Comparison of ENCODE assay signal across 9 mouse cellular contexts in the genomic region with DNA sequence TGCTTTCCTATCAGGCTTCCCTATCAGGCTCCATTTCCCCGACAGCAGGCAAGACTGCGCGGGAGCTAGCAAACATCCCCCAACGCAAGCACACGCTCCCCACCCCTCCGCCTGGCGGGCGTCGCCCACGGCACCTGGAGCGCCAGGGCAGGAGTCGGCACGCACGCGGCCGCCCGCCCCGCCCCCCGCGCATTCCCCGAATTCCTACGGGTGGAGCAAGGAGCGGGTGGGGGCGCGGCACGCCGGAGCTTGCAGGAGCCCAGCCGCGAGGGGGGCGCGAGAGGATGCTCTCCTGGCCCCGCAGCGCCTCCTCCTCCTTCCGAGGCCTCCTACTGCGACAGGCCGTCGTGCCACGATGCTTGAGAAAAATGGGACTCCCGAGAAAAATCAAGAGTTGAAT. TPM values are rescaled to one million over a fixed set of nuclear protein-coding genes. Genes with fewer than 3 reads are reported as not detected.
DNase-seq lines count a peak whose midpoint lies in the region; ATAC-seq lines count a peak whose summit lies in the region.
"Had no signal": no experiment of that assay in that cellular context is flagged by ENCODE, and none has a peak within 500 bp of the region (broad histone marks: within the 10 kb centered on the region; RNA-seq: fewer than 3 reads in every experiment).

No protein-coding gene starts in this region.

- peaks cover 23% of the 10 kb centered on the region for H3K4me1 ChIP-seq in embryonic facial prominence, embryonic 14.5 days (ENCODE audit: control insufficient read depth, insufficient read depth, low read length)
- peaks cover 41% of the 10 kb centered on the region for H3K4me1 ChIP-seq in limb, embryonic 13.5 days
- peaks cover 22% of the 10 kb centered on the region for H3K4me1 ChIP-seq in midbrain, embryonic 16.5 days (ENCODE audit: control insufficient read depth, insufficient read depth, low read length)

- H3K36me3 ChIP-seq in embryonic facial prominence, embryonic 14.5 days (ENCODE audit: control insufficient read depth, insufficient read depth, low read length): peaks cover 29% of the 10 kb centered on the region
- peaks cover 31% of the 10 kb centered on the region for H3K36me3 ChIP-seq in limb, embryonic 13.5 days
- no peaks in the 10 kb centered on the region for H3K36me3 ChIP-seq in midbrain, embryonic 16.5 days (ENCODE audit: control insufficient read depth, insufficient read depth, low read length)

- peak overlapping the region; percentile 95 for H3K27ac ChIP-seq in embryonic facial prominence, embryonic 14.5 days (replicated peaks; ENCODE audit: low read depth, low read length)
- H3K27ac ChIP-seq in limb, embryonic 13.5 days: peak overlapping the region; percentile 95; the same call in 1 of the 2 replicates
- no peak overlapping the region for H3K27ac ChIP-seq in midbrain, embryonic 16.5 days (ENCODE audit: low read length)

- peak overlapping the region; percentile 89 for H3K4me2 ChIP-seq in embryonic facial prominence, embryonic 14.5 days (ENCODE audit: low read depth, low read length)
- H3K4me2 ChIP-seq in limb, embryonic 13.5 days (replicated peaks): peak overlapping the region; percentile 91
- H3K4me2 ChIP-seq in midbrain, embryonic 16.5 days (ENCODE audit: low read length): peak overlapping the region; percentile 74

- 0% methylated on average over 27 of the region's 39 CpGs for WGBS in embryonic facial prominence, embryonic 14.5 days
- under 1% methylated on average over 39 of the region's 39 CpGs for whole genome bisulfite sequencing in limb, embryonic 13.5 days
- under 1% methylated on average over 35 of the region's 39 CpGs for WGBS in midbrain, embryonic 16.5 days

- peak overlapping the region; percentile 84 for H3K9ac ChIP-seq in embryonic facial prominence, embryonic 14.5 days (ENCODE audit: low read depth, low read length)
- H3K9ac ChIP-seq in limb, embryonic 13.5 days: peak overlapping the region; percentile 99
- peak overlapping the region; percentile 7; the same call in 1 of the 2 replicates for H3K9ac ChIP-seq in midbrain, embryonic 16.5 days (ENCODE audit: low read depth, low read length)

- DNase-seq in heart, adult 11 months: peak; percentile 96
- no peak for DNase-seq in heart, adult 8-10 months (ENCODE audit: low spot score)
- DNase-seq in embryonic facial prominence, embryonic 14.5 days (ENCODE audit: low spot score): peak; percentile 94
- DNase-seq in heart, postnatal 4 days: peak; percentile 87
- peak; percentile 65 for DNase-seq in urinary bladder, postnatal 10 days (ENCODE audit: low spot score)

- no peaks in the 10 kb centered on the region for H3K9me3 ChIP-seq in embryonic facial prominence, embryonic 14.5 days (ENCODE audit: control insufficient read depth, low read length)
- no peaks in the 10 kb centered on the region for H3K9me3 ChIP-seq in limb, embryonic 13.5 days
- no peaks in the 10 kb centered on the region for H3K9me3 ChIP-seq in midbrain, embryonic 16.5 days (replicated peaks; ENCODE audit: control insufficient read depth, low read length, poor library complexity, severe bottlenecking)

- ATAC-seq in embryonic facial prominence, embryonic 14.5 days (ENCODE audit: low read depth): peak; percentile 27
- peak; percentile 38 for ATAC-seq in limb, embryonic 13.5 days (ENCODE audit: low FRiP score, low read depth)
- no peak for ATAC-seq in midbrain, embryonic 16.5 days
- no peak for ATAC-seq in granulocyte monocyte progenitor cell, adult 5-6 weeks (replicated peaks; ENCODE audit: poor library complexity, severe bottlenecking)

- H3K27me3 ChIP-seq in embryonic facial prominence, embryonic 14.5 days (replicated peaks; ENCODE audit: control insufficient read depth, insufficient read depth, low read length): no peaks in the 10 kb centered on the region
- no peaks in the 10 kb centered on the region for H3K27me3 ChIP-seq in limb, embryonic 13.5 days
- peaks cover 15% of the 10 kb centered on the region for H3K27me3 ChIP-seq in midbrain, embryonic 16.5 days (ENCODE audit: control insufficient read depth, insufficient read depth, low read depth, low read length)

- peak overlapping the region; percentile 72 for H3K4me3 ChIP-seq in embryonic facial prominence, embryonic 14.5 days (ENCODE audit: low read depth, low read length)
- peak overlapping the region; percentile 99 for H3K4me3 ChIP-seq in limb, embryonic 13.5 days
- H3K4me3 ChIP-seq in midbrain, embryonic 16.5 days (ENCODE audit: low read depth, low read length): peak overlapping the region; percentile 49

RNA-seq across cellular contexts. Expression of a gene that starts 1.7 kb away (rescaled TPM):
- 1 to 10 TPM; 4.6 to 5.2 (median 4.7) TPM for total RNA-seq in heart, adult 8-10 months (2022)
- polyA plus RNA-seq in embryonic facial prominence, embryonic 14.5 days (2014; fragmentation: Nextera tagmentation; extraction: Ambion mirVana): 10.7 and 11.7 TPM in 2 replicates
- 10 to 100 TPM; 19.4 to 20.3 TPM for total RNA-seq in heart, postnatal 4 days (2021)
- 48.8 and 54.4 TPM in 2 replicates for polyA plus RNA-seq in limb, embryonic 13.5 days (2015; fragmentation: Nextera tagmentation; extraction: Ambion mirVana)
- polyA plus RNA-seq in midbrain, embryonic 16.5 days (2015; fragmentation: Nextera tagmentation; extraction: Ambion mirVana): 4.6 and 5.5 TPM in 2 replicates
- total RNA-seq in granulocyte monocyte progenitor cell, adult 5-6 weeks (2014; fragmentation: Nextera tagmentation): 0.77 and 1.0 TPM in 2 replicates
- total RNA-seq in granulocyte monocyte progenitor cell, adult 5-6 weeks (2017): 1.2 and 2.1 TPM in 2 replicates

RNA-seq across cellular contexts. Expression of a gene that starts 21.2 kb away (rescaled TPM):
- 1 to 10 TPM; 3.5 to 6.1 (median 4.1) TPM for total RNA-seq in heart, adult 8-10 months (2022)
- polyA plus RNA-seq in embryonic facial prominence, embryonic 14.5 days (2014; fragmentation: Nextera tagmentation; extraction: Ambion mirVana): 40.4 and 44.3 TPM in 2 replicates
- total RNA-seq in heart, postnatal 4 days (2021): 10 to 100 TPM; 30.6 to 32.7 TPM
- 51.0 and 52.3 TPM in 2 replicates for polyA plus RNA-seq in limb, embryonic 13.5 days (2015; fragmentation: Nextera tagmentation; extraction: Ambion mirVana)
- 12.9 and 13.1 TPM in 2 replicates for polyA plus RNA-seq in midbrain, embryonic 16.5 days (2015; fragmentation: Nextera tagmentation; extraction: Ambion mirVana)
- 70.3 and 79.6 TPM in 2 replicates for total RNA-seq in granulocyte monocyte progenitor cell, adult 5-6 weeks (2014; fragmentation: Nextera tagmentation)
- 85.8 and 93.8 TPM in 2 replicates for total RNA-seq in granulocyte monocyte progenitor cell, adult 5-6 weeks (2017)

RNA-seq across cellular contexts. Expression of a gene that starts 30.2 kb away (rescaled TPM):
- 1 to 10 TPM; 2.7 to 5.8 (median 4.7) TPM for total RNA-seq in heart, adult 8-10 months (2022)
- polyA plus RNA-seq in embryonic facial prominence, embryonic 14.5 days (2014; fragmentation: Nextera tagmentation; extraction: Ambion mirVana): 4.8 and 5.8 TPM in 2 replicates
- 1 to 10 TPM; 4.9 to 6.6 TPM for total RNA-seq in heart, postnatal 4 days (2021)
- polyA plus RNA-seq in limb, embryonic 13.5 days (2015; fragmentation: Nextera tagmentation; extraction: Ambion mirVana): 7.6 and 8.0 TPM in 2 replicates
- 5.2 and 5.6 TPM in 2 replicates for polyA plus RNA-seq in midbrain, embryonic 16.5 days (2015; fragmentation: Nextera tagmentation; extraction: Ambion mirVana)
- total RNA-seq in granulocyte monocyte progenitor cell, adult 5-6 weeks (2014; fragmentation: Nextera tagmentation): 5.8 and 9.9 TPM in 2 replicates
- total RNA-seq in granulocyte monocyte progenitor cell, adult 5-6 weeks (2017): 3.6 and 4.3 TPM in 2 replicates

RNA-seq across cellular contexts. Expression of a gene that starts 42.2 kb away (rescaled TPM):
- total RNA-seq in heart, adult 8-10 months (2022): 100 to 1,000 TPM; 177 to 185 (median 182) TPM
- 332 and 335 TPM in 2 replicates for polyA plus RNA-seq in embryonic facial prominence, embryonic 14.5 days (2014; fragmentation: Nextera tagmentation; extraction: Ambion mirVana)
- total RNA-seq in heart, postnatal 4 days (2021): 100 to 1,000 TPM; 192 to 198 TPM
- 394 and 410 TPM in 2 replicates for polyA plus RNA-seq in limb, embryonic 13.5 days (2015; fragmentation: Nextera tagmentation; extraction: Ambion mirVana)
- polyA plus RNA-seq in midbrain, embryonic 16.5 days (2015; fragmentation: Nextera tagmentation; extraction: Ambion mirVana): 412 and 432 TPM in 2 replicates
- total RNA-seq in granulocyte monocyte progenitor cell, adult 5-6 weeks (2014; fragmentation: Nextera tagmentation): 237 and 287 TPM in 2 replicates
- 63.3 and 69.9 TPM in 2 replicates for total RNA-seq in granulocyte monocyte progenitor cell, adult 5-6 weeks (2017)

RNA-seq across cellular contexts. Expression of a gene that starts 45.6 kb away (rescaled TPM):
- not detected for total RNA-seq in heart, adult 8-10 months (2022)
- polyA plus RNA-seq in embryonic facial prominence, embryonic 14.5 days (2014; fragmentation: Nextera tagmentation; extraction: Ambion mirVana): 0.16 TPM in 1 of 2 replicates, not detected in the other
- not detected for total RNA-seq in heart, postnatal 4 days (2021)
- polyA plus RNA-seq in limb, embryonic 13.5 days (2015; fragmentation: Nextera tagmentation; extraction: Ambion mirVana): 0.11 TPM in 1 of 2 replicates, not detected in the other
- polyA plus RNA-seq in midbrain, embryonic 16.5 days (2015; fragmentation: Nextera tagmentation; extraction: Ambion mirVana): 0.06 TPM in 1 of 2 replicates, not detected in the other
- 0.09 TPM in 1 of 2 replicates, not detected in the other for total RNA-seq in granulocyte monocyte progenitor cell, adult 5-6 weeks (2014; fragmentation: Nextera tagmentation)
- not detected in 2 replicates for total RNA-seq in granulocyte monocyte progenitor cell, adult 5-6 weeks (2017)
- total RNA-seq: MEL had no signal

Comparison
In these comparisons a context has a peak if more than half of its experiments do, and no peak if none do; other contexts are left out.
1. RNA of a gene that starts 21.2 kb away (total RNA-seq): 70.3 to 93.8 TPM in granulocyte monocyte progenitor cell, adult 5-6 weeks and 30.6 to 32.7 TPM in heart, postnatal 4 days; 3.5 to 6.1 TPM in heart, adult 8-10 months; every median in the first group is over 4 times any median in the second.
2. ATAC-seq: peak in embryonic facial prominence, embryonic 14.5 days (single experiment) and limb, embryonic 13.5 days (single experiment); none in midbrain, embryonic 16.5 days (single experiment) and granulocyte monocyte progenitor cell, adult 5-6 weeks (single experiment).
3. H3K4me3 ChIP-seq: peak in every context shown above with its lines; median percentile 99 in limb, embryonic 13.5 days; 72 in embryonic facial prominence, embryonic 14.5 days; 49 in midbrain, embryonic 16.5 days.
4. H3K9ac ChIP-seq: peak in every context shown above with its lines; median percentile 99 in limb, embryonic 13.5 days; 84 in embryonic facial prominence, embryonic 14.5 days; 7 in midbrain, embryonic 16.5 days.
5. Peak in every context shown above with its lines, with median percentiles within 50 percentile points of each other: H3K4me2 ChIP-seq.